Mouse (Mus musculus): ENCODE results near the gene Ube2i.

Ube2i gene

DNA sequence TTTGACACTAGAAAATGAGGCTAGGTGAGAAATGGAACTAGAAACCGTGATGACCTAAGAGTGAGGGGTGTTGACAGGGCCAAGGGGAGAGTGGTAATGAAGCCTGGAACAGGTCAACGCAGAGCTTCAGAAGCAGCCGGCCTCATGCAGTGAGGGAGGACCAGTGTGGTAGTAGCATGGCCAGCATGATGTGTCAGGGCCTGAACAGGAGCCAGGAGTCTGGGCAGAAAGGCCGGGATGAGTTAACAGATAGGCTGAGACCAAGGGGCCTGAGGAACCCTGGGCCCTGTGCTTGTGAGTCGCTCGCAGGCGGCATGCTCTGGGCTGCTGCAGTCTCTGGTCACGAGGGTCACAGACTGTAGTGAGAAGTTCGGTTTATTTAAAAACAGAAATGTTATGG lies 55.5 kb downstream of the Ube2i start:
- no peak for DNase-seq (ENCODE audit: low read depth)

DNA sequence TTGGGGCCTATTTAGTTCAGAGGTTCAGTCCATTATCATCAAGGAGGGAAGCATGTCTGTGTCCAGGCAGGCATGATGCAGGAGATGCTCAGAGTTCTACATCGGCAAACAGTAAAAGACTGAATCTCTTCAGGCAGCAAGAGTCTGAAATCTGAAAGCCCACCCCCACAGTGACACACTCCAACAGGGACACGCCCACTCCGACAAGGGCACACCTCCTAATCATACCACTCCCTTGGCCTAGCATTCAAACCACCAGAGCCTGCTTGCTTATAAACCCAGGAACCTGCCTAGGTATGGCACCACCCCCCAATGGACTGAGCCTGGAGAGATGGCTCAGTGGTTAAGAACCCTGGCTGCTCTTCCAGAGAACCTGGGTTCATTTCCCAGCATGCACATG lies 59.0 kb downstream of the Ube2i start:
- no peak for DNase-seq (ENCODE audit: low read depth)
